17 mouse cellular contexts compared by ENCODE assay signal in the genomic region with DNA sequence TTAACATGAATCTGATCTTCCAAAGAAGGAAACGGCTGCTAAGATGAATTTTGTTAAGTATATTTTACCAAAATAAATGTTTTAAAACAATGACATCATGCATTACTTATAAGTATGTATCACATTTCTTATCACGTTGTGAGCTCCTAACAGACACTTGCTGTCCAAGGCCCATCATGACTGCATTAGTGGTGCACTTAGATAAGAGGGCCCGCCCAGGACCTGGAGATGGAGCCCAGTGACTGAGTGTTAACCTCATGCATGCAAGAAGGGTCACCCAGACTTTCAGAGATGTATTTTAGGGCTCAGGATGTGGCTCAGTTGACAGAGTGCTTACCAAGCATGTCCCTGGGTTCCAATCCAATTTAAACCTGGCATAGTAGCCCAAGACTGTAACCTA. TPM values are rescaled to one million over a fixed set of nuclear protein-coding genes. Genes with fewer than 3 reads are reported as not detected.
A peak's percentile ranks its signal among the peaks of the same experiment; 100 is the strongest.
DNase-seq lines count a peak whose midpoint lies in the region; ATAC-seq and TF ChIP-seq lines count a peak whose summit lies in the region.
"Had no signal": no experiment of that assay in that cellular context is flagged by ENCODE, and none has a peak within 500 bp of the region (broad histone marks: within the 10 kb centered on the region; RNA-seq: fewer than 3 reads in every experiment).

No protein-coding gene starts in this region.

- no peak for TF ChIP-seq CTCF in stomach, postnatal 0 days (IDR thresholded peaks at IDR 0.05; ENCODE audit: low read depth)

- ATAC-seq in midbrain, embryonic 13.5 days = no peak
- ATAC-seq in liver, embryonic 16.5 days (ENCODE audit: low read depth) = peak; percentile 99
- ATAC-seq in stomach, postnatal 0 days (ENCODE audit: low FRiP score, low TSS enrichment) = 0 out of 2 replicates have a peak, but pooled peaks have one; percentile 40
- ATAC-seq: forebrain, embryonic 15.5 days; hindbrain, postnatal 0 days had no signal

- no peaks in the 10 kb centered on the region for H3K27me3 ChIP-seq in midbrain, embryonic 10.5 days (ENCODE audit: low read depth, poor library complexity, severe bottlenecking)
- no peaks in the 10 kb centered on the region for H3K27me3 ChIP-seq in midbrain, embryonic 13.5 days
- no peaks in the 10 kb centered on the region for H3K27me3 ChIP-seq in erythroblast, embryonic 14.5 days (ENCODE audit: control insufficient read depth)
- H3K27me3 ChIP-seq in liver, embryonic 16.5 days (ENCODE audit: control insufficient read depth, insufficient read depth, low read depth, low read length) = no peaks in the 10 kb centered on the region
- H3K27me3 ChIP-seq in stomach, postnatal 0 days (ENCODE audit: control insufficient read depth, insufficient read depth, low read length) = no peaks in the 10 kb centered on the region
- H3K27me3 ChIP-seq: embryonic facial prominence, embryonic 15.5 days; forebrain, embryonic 15.5 days; lung, embryonic 15.5 days had no signal

- no peak overlapping the region for H3K4me3 ChIP-seq in midbrain, embryonic 10.5 days
- no peak overlapping the region for H3K4me3 ChIP-seq in midbrain, embryonic 13.5 days (replicated peaks)
- peak overlapping the region; percentile 23 for H3K4me3 ChIP-seq in erythroblast, embryonic 14.5 days (replicated peaks)
- 0 out of 2 replicates have a peak overlapping the region, but pooled peaks have one; percentile 8 for H3K4me3 ChIP-seq in liver, embryonic 16.5 days (ENCODE audit: low read depth, low read length)
- no peak overlapping the region for H3K4me3 ChIP-seq in stomach, postnatal 0 days (ENCODE audit: low read depth, low read length)
- H3K4me3 ChIP-seq: embryonic facial prominence, embryonic 15.5 days; forebrain, embryonic 15.5 days; lung, embryonic 15.5 days had no signal

- no peaks in the 10 kb centered on the region for H3K9me3 ChIP-seq in midbrain, embryonic 10.5 days (replicated peaks)
- H3K9me3 ChIP-seq in midbrain, embryonic 13.5 days = no peaks in the 10 kb centered on the region
- no peaks in the 10 kb centered on the region for H3K9me3 ChIP-seq in erythroblast, embryonic 14.5 days (ENCODE audit: control insufficient read depth, low read length)
- no peaks in the 10 kb centered on the region for H3K9me3 ChIP-seq in liver, embryonic 16.5 days (replicated peaks; ENCODE audit: control insufficient read depth, low read length)
- no peaks in the 10 kb centered on the region for H3K9me3 ChIP-seq in stomach, postnatal 0 days (ENCODE audit: control insufficient read depth, low read length)
- H3K9me3 ChIP-seq: embryonic facial prominence, embryonic 15.5 days; forebrain, embryonic 15.5 days; lung, embryonic 15.5 days had no signal

- no peak overlapping the region for H3K27ac ChIP-seq in midbrain, embryonic 10.5 days (replicated peaks)
- H3K27ac ChIP-seq in midbrain, embryonic 13.5 days = no peak overlapping the region
- H3K27ac ChIP-seq in liver, embryonic 16.5 days (ENCODE audit: low read length) = peak overlapping the region; percentile 97
- H3K27ac ChIP-seq in stomach, postnatal 0 days (replicated peaks) = no peak overlapping the region
- H3K27ac ChIP-seq: embryonic facial prominence, embryonic 15.5 days; forebrain, embryonic 15.5 days; hindbrain, postnatal 0 days; kidney, postnatal 0 days; lung, embryonic 15.5 days had no signal

- peak; percentile 5 for DNase-seq in midbrain, embryonic 10.5 days (ENCODE audit: low spot score)
- no peak for DNase-seq in stomach, postnatal 0 days (ENCODE audit: low spot score)
- no peak for DNase-seq in gastrocnemius, adult 8-10 months (ENCODE audit: low spot score in 2 of 2)
- DNase-seq in frontal cortex, postnatal 25 days (ENCODE audit: low spot score in 2 of 2) = no peak
- DNase-seq in adrenal gland, postnatal 10 days = no peak
- DNase-seq: cerebellum, postnatal 36 days; gastrocnemius, postnatal 14 days; layer of hippocampus, adult 9-11 months; right cerebral cortex, adult 18-20 months had no signal

- H3K36me3 ChIP-seq in midbrain, embryonic 10.5 days = no peaks in the 10 kb centered on the region
- H3K36me3 ChIP-seq in midbrain, embryonic 13.5 days = no peaks in the 10 kb centered on the region
- H3K36me3 ChIP-seq in erythroblast, embryonic 14.5 days (ENCODE audit: control insufficient read depth) = no peaks in the 10 kb centered on the region; the same call in 1 of the 2 replicates
- H3K36me3 ChIP-seq in liver, embryonic 16.5 days (ENCODE audit: control insufficient read depth, insufficient read depth) = no peaks in the 10 kb centered on the region
- H3K36me3 ChIP-seq in stomach, postnatal 0 days (ENCODE audit: control insufficient read depth, insufficient read depth, low read length) = no peaks in the 10 kb centered on the region
- H3K36me3 ChIP-seq: embryonic facial prominence, embryonic 15.5 days; forebrain, embryonic 15.5 days; lung, embryonic 15.5 days had no signal

- TF ChIP-seq EP300 in stomach, postnatal 0 days (optimal IDR thresholded peaks at IDR 0.05) = no peak

- 92% methylated on average over 3 of the region's 3 CpGs for WGBS in midbrain, embryonic 10.5 days
- 88% methylated on average over 3 of the region's 3 CpGs for WGBS in midbrain, embryonic 13.5 days
- WGBS in liver, embryonic 16.5 days (ENCODE audit: insufficient replicate concordance) = 31% methylated on average over 3 of the region's 3 CpGs
- 60% methylated on average over 3 of the region's 3 CpGs for WGBS in stomach, postnatal 0 days

- H3K4me2 ChIP-seq in midbrain, embryonic 13.5 days (replicated peaks) = no peak overlapping the region
- H3K4me2 ChIP-seq in liver, embryonic 16.5 days (ENCODE audit: low read depth, low read length) = peak overlapping the region; percentile 57
- H3K4me2 ChIP-seq in stomach, postnatal 0 days (replicated peaks; ENCODE audit: low read depth) = no peak overlapping the region
- H3K4me2 ChIP-seq: embryonic facial prominence, embryonic 15.5 days; forebrain, embryonic 15.5 days; lung, embryonic 15.5 days had no signal

- H3K9ac ChIP-seq in midbrain, embryonic 13.5 days (replicated peaks) = no peak overlapping the region
- H3K9ac ChIP-seq in liver, embryonic 16.5 days (ENCODE audit: low read depth, low read length) = peak overlapping the region; percentile 42
- no peak overlapping the region for H3K9ac ChIP-seq in stomach, postnatal 0 days (ENCODE audit: low read length)
- H3K9ac ChIP-seq: embryonic facial prominence, embryonic 15.5 days; forebrain, embryonic 15.5 days; lung, embryonic 15.5 days had no signal

- peaks cover 2% of the 10 kb centered on the region; the same call in 1 of the 2 replicates for H3K4me1 ChIP-seq in midbrain, embryonic 10.5 days
- no peaks in the 10 kb centered on the region for H3K4me1 ChIP-seq in midbrain, embryonic 13.5 days (replicated peaks)
- peaks cover 50% of the 10 kb centered on the region for H3K4me1 ChIP-seq in erythroblast, embryonic 14.5 days (ENCODE audit: control insufficient read depth)
- peaks cover 35% of the 10 kb centered on the region for H3K4me1 ChIP-seq in liver, embryonic 16.5 days (ENCODE audit: control insufficient read depth, low read depth, low read length)
- H3K4me1 ChIP-seq in stomach, postnatal 0 days (replicated peaks; ENCODE audit: control insufficient read depth, insufficient read depth) = no peaks in the 10 kb centered on the region
- H3K4me1 ChIP-seq: embryonic facial prominence, embryonic 15.5 days; forebrain, embryonic 15.5 days; lung, embryonic 15.5 days had no signal

RNA-seq across cellular contexts. Expression of a gene that starts 20.6 kb away (rescaled TPM):
- 7.9 and 9.1 TPM in 2 replicates for polyA plus RNA-seq in midbrain, embryonic 10.5 days (2016; fragmentation: Nextera tagmentation; extraction: Ambion mirVana)
- 16.4 and 17.2 TPM in 2 replicates for polyA plus RNA-seq in midbrain, embryonic 13.5 days (2015; fragmentation: Nextera tagmentation; extraction: Ambion mirVana)
- 1.1 TPM in 2 replicates for polyA plus RNA-seq in erythroblast, embryonic 14.5 days (2012)
- 5.2 and 6.3 TPM in 2 replicates for polyA plus RNA-seq in liver, embryonic 16.5 days (2015; fragmentation: Nextera tagmentation; extraction: Ambion mirVana)
- polyA plus RNA-seq in stomach, postnatal 0 days (2015; fragmentation: Nextera tagmentation; extraction: Ambion mirVana) = 6.8 and 8.0 TPM in 2 replicates
- 1 to 10 TPM in 1 of 4 experiments, under 1 TPM in 3; 0.35 to 1.0 (median 0.60) TPM for total RNA-seq in gastrocnemius, adult 8-10 months (2022)
- total RNA-seq in adrenal gland, postnatal 10 days (2021) = 10 to 100 TPM; 14.5 to 20.1 TPM

RNA-seq across cellular contexts. Expression of a gene that starts 34.0 kb away (rescaled TPM):
- polyA plus RNA-seq in midbrain, embryonic 10.5 days (2016; fragmentation: Nextera tagmentation; extraction: Ambion mirVana) = 6.1 and 7.6 TPM in 2 replicates
- polyA plus RNA-seq in midbrain, embryonic 13.5 days (2015; fragmentation: Nextera tagmentation; extraction: Ambion mirVana) = 3.8 and 4.3 TPM in 2 replicates
- polyA plus RNA-seq in erythroblast, embryonic 14.5 days (2012) = not detected in 2 replicates
- 3.3 and 3.4 TPM in 2 replicates for polyA plus RNA-seq in liver, embryonic 16.5 days (2015; fragmentation: Nextera tagmentation; extraction: Ambion mirVana)
- 31.8 and 33.6 TPM in 2 replicates for polyA plus RNA-seq in stomach, postnatal 0 days (2015; fragmentation: Nextera tagmentation; extraction: Ambion mirVana)
- 1 to 10 TPM; 1.5 to 3.4 (median 2.0) TPM for total RNA-seq in gastrocnemius, adult 8-10 months (2022)
- total RNA-seq in adrenal gland, postnatal 10 days (2021) = 10 to 100 TPM; 16.0 to 17.9 TPM

Comparison
In these comparisons a context has a peak if more than half of its experiments do, and no peak if none do; other contexts are left out.
1. H3K4me3 ChIP-seq: peak in erythroblast, embryonic 14.5 days (single experiment) and liver, embryonic 16.5 days (single experiment); none in midbrain, embryonic 10.5 days (single experiment), midbrain, embryonic 13.5 days (single experiment) and stomach, postnatal 0 days (single experiment).